Mouse (Mus musculus): ENCODE results near the gene Mapkap1. TPM values are rescaled to one million over a fixed set of nuclear protein-coding genes. Genes with fewer than 3 reads are reported as not detected.
A peak's percentile ranks its signal among the peaks of the same experiment; 100 is the strongest.

Mapkap1 gene
- polyA plus RNA-seq, 1 experiment from 2014 or later: 78.9 TPM

DNA sequence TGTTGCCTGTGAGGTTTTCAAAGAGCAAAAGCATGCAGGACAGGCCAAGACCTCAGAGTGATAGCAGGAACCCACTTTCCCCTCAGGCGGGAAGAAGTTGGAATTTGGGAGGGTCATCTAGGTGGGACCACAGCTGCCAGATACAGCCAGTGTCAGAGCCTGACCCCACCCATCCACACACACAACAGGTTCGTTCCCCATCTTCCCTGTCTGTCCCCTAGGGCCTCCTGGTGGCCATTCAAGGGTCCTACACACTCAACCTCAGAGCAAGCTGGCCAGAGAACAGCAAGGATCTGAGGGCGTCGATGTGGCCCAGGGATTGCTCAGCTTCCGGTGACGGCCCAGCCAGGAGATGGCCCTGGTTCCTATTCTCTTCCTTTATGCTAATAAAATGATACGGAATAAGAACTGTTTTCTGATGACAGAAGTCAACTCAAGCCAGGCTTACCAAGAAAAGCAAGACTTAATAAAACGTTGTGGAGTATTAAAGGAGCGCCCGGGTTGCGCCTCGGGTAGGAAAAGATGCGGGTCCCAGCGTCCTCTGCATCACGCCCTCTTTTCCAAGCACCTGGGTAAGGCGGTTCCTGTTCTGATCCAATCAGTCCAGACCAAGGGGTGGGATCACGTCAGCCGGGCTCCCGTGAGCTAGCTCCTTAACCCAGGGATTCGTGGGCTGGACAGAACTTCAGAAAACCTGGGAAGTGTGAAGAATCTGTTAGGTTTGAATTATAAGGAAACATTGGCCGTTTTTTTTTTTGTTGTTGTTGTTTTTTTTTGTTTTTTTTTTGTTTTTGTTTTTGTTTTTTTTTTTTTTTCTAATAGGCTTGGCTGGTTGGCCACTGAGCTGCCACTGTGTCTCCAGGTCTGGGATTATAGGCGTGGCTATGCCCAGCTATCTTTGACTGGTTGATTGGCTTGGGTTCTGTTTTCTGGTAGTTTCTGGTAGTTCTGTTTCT lies 238.3 kb downstream of the Mapkap1 start:
- POLR2A ChIA-PET: no interaction called here
- no peak for ATAC-seq

GRCm38 (mm10) chr2:34645851-34646540 lies 239.4 kb downstream of the Mapkap1 start:
- POLR2A ChIA-PET: no interaction called here
- ATAC-seq: no peak
- no peak for TF ChIP-seq CTCF (IDR thresholded peaks at IDR 0.05)
- in situ Hi-C loops (cut with MboI; ENCODE audit: low pct_unique_long_range_greater_than_20kb): loop anchor here (25.0 kb wide), 1 partner anchor 259 kb away; no protein-coding TSS in a partner anchor
- no peaks in the 10 kb centered on the region for H3K27me3 ChIP-seq
- no peak for DNase-seq (ENCODE audit: low read depth, low spot score)
- CTCF ChIA-PET: interaction anchor here (1.1 to 1.5 kb wide), 2 partner anchors 12 to 126 kb away, joined by 4 read pairs; no protein-coding TSS in a partner anchor

More for the DNA sequence above, 238.3 kb downstream of the Mapkap1 start:
- no peaks in the 10 kb centered on the region for H3K27me3 ChIP-seq
- DNase-seq (ENCODE audit: low read depth, low spot score): no peak
- CTCF ChIA-PET: no interaction called here
- TF ChIP-seq CTCF (IDR thresholded peaks at IDR 0.05): no peak
- in situ Hi-C loops (cut with MboI; ENCODE audit: low pct_unique_long_range_greater_than_20kb): loop anchor here (5.0 to 25.0 kb wide), 2 partner anchors 258 to 668 kb away; no protein-coding TSS in a partner anchor

DNA sequence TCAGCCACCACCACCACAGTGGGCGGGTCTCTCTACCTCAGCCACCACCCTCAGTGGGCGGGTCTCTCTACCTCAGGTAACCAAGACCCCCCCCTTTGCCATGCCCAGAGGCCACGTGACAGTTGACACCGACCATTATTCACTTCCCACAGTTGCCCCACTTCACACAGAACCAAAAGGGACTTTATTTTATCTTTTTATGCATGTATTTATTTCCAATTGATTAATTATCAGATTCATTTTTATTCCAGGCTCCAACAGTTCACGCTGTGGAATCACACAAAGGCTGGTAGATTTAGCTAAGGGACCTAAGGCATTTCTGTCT lies 239.9 kb downstream of the Mapkap1 start:
- in situ Hi-C loops (cut with MboI; ENCODE audit: low pct_unique_long_range_greater_than_20kb): loop anchor here (25.0 kb wide), 1 partner anchor 259 kb away; no protein-coding TSS in a partner anchor
- ChIA-PET POLR2A (no interaction called here), CTCF (interaction anchor here (1.1 to 1.5 kb wide), 2 partner anchors 12 to 127 kb away, joined by 4 read pairs; no protein-coding TSS in a partner anchor)

GRCm38 (mm10) chr2:34647410-34647809 lies 240.8 kb downstream of the Mapkap1 start:
- no peaks in the 10 kb centered on the region for H3K27me3 ChIP-seq
- no peak for DNase-seq (ENCODE audit: low read depth, low spot score)
- CTCF ChIA-PET: interaction anchor here (1.5 kb wide), 1 partner anchor 13 kb away, joined by 4 read pairs; no protein-coding TSS in a partner anchor
- POLR2A ChIA-PET: no interaction called here
- in situ Hi-C loops (cut with MboI; ENCODE audit: low pct_unique_long_range_greater_than_20kb): loop anchor here (25.0 kb wide), 1 partner anchor 260 kb away; no protein-coding TSS in a partner anchor
- TF ChIP-seq CTCF (IDR thresholded peaks at IDR 0.05): no peak
- peak; percentile 50 for ATAC-seq

More for the DNA sequence above, 239.9 kb downstream of the Mapkap1 start:
- ATAC-seq (no peak), DNase-seq (ENCODE audit: low read depth, low spot score) (no peak)
- TF ChIP-seq CTCF (IDR thresholded peaks at IDR 0.05): no peak
- no peaks in the 10 kb centered on the region for H3K27me3 ChIP-seq

DNA sequence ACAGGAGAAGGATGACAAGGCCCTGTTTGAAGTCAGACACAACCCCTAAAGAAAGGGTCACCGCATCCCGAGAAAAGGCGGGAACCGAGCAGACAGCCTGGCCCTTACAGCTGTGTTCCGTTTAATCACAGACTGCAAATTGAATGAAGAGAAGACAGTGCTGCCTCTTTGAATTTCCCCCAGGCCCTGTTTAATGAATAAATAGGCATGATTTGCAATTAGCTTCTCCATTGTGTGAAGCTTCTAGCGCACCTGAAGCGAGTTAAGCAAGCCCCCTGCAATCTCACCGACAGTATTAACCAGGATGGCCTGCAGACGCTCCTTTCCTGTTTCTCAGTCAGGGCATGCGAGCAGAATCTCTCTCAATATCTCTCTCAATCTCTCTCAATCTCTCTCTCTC lies 261.2 kb downstream of the Mapkap1 start:
- DNase-seq (ENCODE audit: low read depth, low spot score) (no peak), ATAC-seq (no peak)
- ChIA-PET POLR2A (no interaction called here), CTCF (no interaction called here)
- no peak for TF ChIP-seq CTCF (IDR thresholded peaks at IDR 0.05)
- in situ Hi-C loops (cut with MboI; ENCODE audit: low pct_unique_long_range_greater_than_20kb): loop anchor here (5.0 kb wide), 1 partner anchor 294 kb away; the partner anchor contains the start of gene Traf1
- peaks cover 10% of the 10 kb centered on the region for H3K27me3 ChIP-seq

DNA sequence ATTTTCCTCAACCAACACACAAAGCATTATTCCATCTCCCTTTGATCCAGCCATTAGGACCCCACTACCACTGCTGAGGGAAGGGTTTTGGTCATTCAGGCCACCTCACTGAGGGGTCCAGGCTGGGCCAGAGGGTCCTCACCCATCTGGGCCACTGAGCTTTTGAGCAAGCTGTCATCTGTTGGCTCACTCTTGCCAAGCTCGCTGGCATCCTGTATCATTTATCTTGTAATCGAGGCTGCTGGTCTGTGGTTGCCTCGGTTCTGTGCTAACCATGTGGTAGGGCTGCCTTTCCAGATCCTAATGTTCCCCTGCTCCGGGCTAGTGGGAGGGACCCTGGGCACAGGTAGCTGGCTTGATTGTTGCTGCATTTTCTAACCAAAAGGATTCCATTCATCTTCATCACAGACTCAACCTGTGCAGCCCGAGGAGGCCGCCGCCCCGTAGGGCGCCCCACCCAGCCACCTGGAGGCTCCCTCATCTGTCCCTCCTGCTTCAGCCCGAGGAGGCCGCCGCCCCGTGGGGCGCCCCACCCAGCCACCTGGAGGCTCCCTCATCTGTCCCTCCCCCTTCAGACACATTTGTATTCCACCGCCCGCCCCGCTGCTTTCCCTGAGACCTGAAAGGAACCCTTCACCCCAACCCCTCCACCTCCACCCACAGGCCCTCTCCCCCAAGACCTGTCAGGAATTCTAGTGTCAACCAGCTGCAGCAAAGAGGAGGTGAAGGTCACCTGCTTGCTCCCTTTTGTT lies 262.0 kb downstream of the Mapkap1 start:
- ChIA-PET POLR2A (no interaction called here), CTCF (no interaction called here)
- no peak for TF ChIP-seq CTCF (IDR thresholded peaks at IDR 0.05)
- in situ Hi-C loops (cut with MboI; ENCODE audit: low pct_unique_long_range_greater_than_20kb): loop anchor here (5.0 kb wide), 1 partner anchor 294 kb away; the partner anchor contains the start of gene Traf1
- H3K27me3 ChIP-seq: peaks cover 4% of the 10 kb centered on the region
- ATAC-seq: no peak
- DNase-seq (ENCODE audit: low read depth, low spot score): no peak

- CTCF ChIA-PET: no interaction called here
- no peak for DNase-seq (ENCODE audit: low read depth, low spot score)
- no peak for ATAC-seq
- POLR2A ChIA-PET: no interaction called here
- peaks cover 4% of the 10 kb centered on the region for H3K27me3 ChIP-seq
- no peak for TF ChIP-seq CTCF (IDR thresholded peaks at IDR 0.05)
- in situ Hi-C loops (cut with MboI; ENCODE audit: low pct_unique_long_range_greater_than_20kb): loop anchor here (5.0 kb wide), 1 partner anchor 293 kb away; the partner anchor contains the start of gene Traf1
Measured at GRCm38 (mm10) chr2:34669203-34669746, 262.7 kb downstream of the Mapkap1 start.

- ATAC-seq: no peak
Measured at GRCm38 (mm10) chr2:34670470-34670869, 263.9 kb downstream of the Mapkap1 start.

GRCm38 (mm10) chr2:34671385-34672026 lies 264.9 kb downstream of the Mapkap1 start:
- ChIA-PET POLR2A (no interaction called here), CTCF (no interaction called here)
- ATAC-seq: peak; percentile 36
- in situ Hi-C loops (cut with MboI; ENCODE audit: low pct_unique_long_range_greater_than_20kb): no loop called here
- no peak for TF ChIP-seq CTCF (IDR thresholded peaks at IDR 0.05)
- no peaks in the 10 kb centered on the region for H3K27me3 ChIP-seq
- DNase-seq (ENCODE audit: low read depth, low spot score): no peak

More at GRCm38 (mm10) chr2:34670470-34670869, 263.9 kb downstream of the Mapkap1 start:
- CTCF ChIA-PET: no interaction called here
- no peak for DNase-seq (ENCODE audit: low read depth, low spot score)
- no peak for TF ChIP-seq CTCF (IDR thresholded peaks at IDR 0.05)
- POLR2A ChIA-PET: no interaction called here
- peaks cover 1% of the 10 kb centered on the region for H3K27me3 ChIP-seq
- in situ Hi-C loops (cut with MboI; ENCODE audit: low pct_unique_long_range_greater_than_20kb): no loop called here
